Comparison of ENCODE assay signal across 22 mouse cellular contexts in genomic region chr11:68933885-68934507, GRCm38 (mm10). TPM values are rescaled to one million over a fixed set of nuclear protein-coding genes. Genes with fewer than 3 reads are reported as not detected.
DNase-seq lines count a peak whose midpoint lies in the region; ATAC-seq and TF ChIP-seq lines count a peak whose summit lies in the region.
"Had no signal": no experiment of that assay in that cellular context is flagged by ENCODE, and none has a peak within 500 bp of the region (broad histone marks: within the 10 kb centered on the region; RNA-seq: fewer than 3 reads in every experiment).

No protein-coding gene starts in this region.

- no peaks in the 10 kb centered on the region for H3K9me3 ChIP-seq in midbrain, embryonic 13.5 days
- no peaks in the 10 kb centered on the region for H3K9me3 ChIP-seq in midbrain, embryonic 10.5 days (replicated peaks)
- no peaks in the 10 kb centered on the region for H3K9me3 ChIP-seq in forebrain, embryonic 16.5 days (ENCODE audit: control insufficient read depth, low read length)
- H3K9me3 ChIP-seq in hindbrain, postnatal 0 days (ENCODE audit: low read length), result no peaks in the 10 kb centered on the region
- H3K9me3 ChIP-seq: embryonic facial prominence, embryonic 13.5 days; limb, embryonic 13.5 days; liver, embryonic 13.5 days; neural tube, embryonic 12.5 days had no signal

- no peak for TF ChIP-seq CTCF in hindbrain, postnatal 0 days (IDR thresholded peaks at IDR 0.05; ENCODE audit: low read depth)

- 75% methylated on average over 5 of the region's 5 CpGs for WGBS in midbrain, embryonic 13.5 days
- WGBS in midbrain, embryonic 10.5 days, result 77% methylated on average over 5 of the region's 5 CpGs
- WGBS in forebrain, embryonic 16.5 days, result 63% methylated on average over 5 of the region's 5 CpGs
- whole genome bisulfite sequencing in hindbrain, postnatal 0 days, result 55% methylated on average over 5 of the region's 5 CpGs

- H3K4me1 ChIP-seq in midbrain, embryonic 13.5 days (replicated peaks), result peaks cover 4% of the 10 kb centered on the region
- H3K4me1 ChIP-seq in midbrain, embryonic 10.5 days, result no peaks in the 10 kb centered on the region; the same call in 1 of the 2 replicates
- H3K4me1 ChIP-seq in forebrain, embryonic 16.5 days (replicated peaks; ENCODE audit: control insufficient read depth, insufficient read depth, low read length), result peaks cover 5% of the 10 kb centered on the region
- H3K4me1 ChIP-seq in hindbrain, postnatal 0 days (ENCODE audit: insufficient read depth, low read length), result no peaks in the 10 kb centered on the region
- H3K4me1 ChIP-seq: embryonic facial prominence, embryonic 13.5 days; limb, embryonic 13.5 days; neural tube, embryonic 12.5 days had no signal

- H3K4me3 ChIP-seq in midbrain, embryonic 13.5 days (replicated peaks), result no peak overlapping the region
- no peak overlapping the region for H3K4me3 ChIP-seq in midbrain, embryonic 10.5 days
- H3K4me3 ChIP-seq in forebrain, embryonic 16.5 days (replicated peaks; ENCODE audit: low read length), result no peak overlapping the region
- no peak overlapping the region for H3K4me3 ChIP-seq in hindbrain, postnatal 0 days (ENCODE audit: low read length)
- H3K4me3 ChIP-seq: embryonic facial prominence, embryonic 13.5 days; limb, embryonic 13.5 days; liver, embryonic 13.5 days; neural tube, embryonic 12.5 days had no signal

- no peaks in the 10 kb centered on the region for H3K36me3 ChIP-seq in midbrain, embryonic 13.5 days
- H3K36me3 ChIP-seq in midbrain, embryonic 10.5 days, result no peaks in the 10 kb centered on the region
- H3K36me3 ChIP-seq in forebrain, embryonic 16.5 days (ENCODE audit: control insufficient read depth, insufficient read depth), result no peaks in the 10 kb centered on the region
- no peaks in the 10 kb centered on the region for H3K36me3 ChIP-seq in hindbrain, postnatal 0 days (ENCODE audit: insufficient read depth, low read length)
- H3K36me3 ChIP-seq: embryonic facial prominence, embryonic 13.5 days; limb, embryonic 13.5 days; liver, embryonic 13.5 days; neural tube, embryonic 12.5 days had no signal

- H3K9ac ChIP-seq in midbrain, embryonic 13.5 days (replicated peaks), result no peak overlapping the region
- no peak overlapping the region for H3K9ac ChIP-seq in forebrain, embryonic 16.5 days (replicated peaks; ENCODE audit: low read depth, low read length)
- no peak overlapping the region for H3K9ac ChIP-seq in hindbrain, postnatal 0 days (replicated peaks; ENCODE audit: low read length)
- H3K9ac ChIP-seq: embryonic facial prominence, embryonic 13.5 days; limb, embryonic 13.5 days; liver, embryonic 13.5 days; lung, embryonic 14.5 days; neural tube, embryonic 12.5 days had no signal

- ATAC-seq in midbrain, embryonic 13.5 days, result peak; percentile 58; the same call in 1 of the 2 replicates
- peak; percentile 49; the same call in 1 of the 2 replicates for ATAC-seq in forebrain, embryonic 16.5 days
- peak; percentile 43; the same call in 1 of the 2 replicates for ATAC-seq in hindbrain, postnatal 0 days

- no peaks in the 10 kb centered on the region for H3K27me3 ChIP-seq in midbrain, embryonic 13.5 days
- H3K27me3 ChIP-seq in midbrain, embryonic 10.5 days (ENCODE audit: low read depth, poor library complexity, severe bottlenecking), result no peaks in the 10 kb centered on the region
- H3K27me3 ChIP-seq in forebrain, embryonic 16.5 days (replicated peaks; ENCODE audit: control insufficient read depth, insufficient read depth, low read length), result no peaks in the 10 kb centered on the region
- H3K27me3 ChIP-seq in hindbrain, postnatal 0 days (ENCODE audit: insufficient read depth, low read length), result no peaks in the 10 kb centered on the region
- H3K27me3 ChIP-seq: embryonic facial prominence, embryonic 13.5 days; limb, embryonic 13.5 days; neural tube, embryonic 12.5 days had no signal

- H3K4me2 ChIP-seq in midbrain, embryonic 13.5 days (replicated peaks), result no peak overlapping the region
- H3K4me2 ChIP-seq in forebrain, embryonic 16.5 days (ENCODE audit: low read length), result no peak overlapping the region
- H3K4me2 ChIP-seq in hindbrain, postnatal 0 days (ENCODE audit: low read depth, low read length), result no peak overlapping the region
- H3K4me2 ChIP-seq: embryonic facial prominence, embryonic 13.5 days; limb, embryonic 13.5 days; liver, embryonic 13.5 days; lung, embryonic 14.5 days; neural tube, embryonic 12.5 days had no signal

- peak overlapping the region; percentile 41; the same call in 1 of the 2 replicates for H3K27ac ChIP-seq in midbrain, embryonic 13.5 days
- H3K27ac ChIP-seq in midbrain, embryonic 10.5 days (replicated peaks), result no peak overlapping the region
- H3K27ac ChIP-seq in forebrain, embryonic 16.5 days (ENCODE audit: low read length), result peak overlapping the region; percentile 30; the same call in 1 of the 2 replicates
- H3K27ac ChIP-seq in hindbrain, postnatal 0 days, result no peak overlapping the region
- H3K27ac ChIP-seq: embryonic facial prominence, embryonic 13.5 days; kidney, postnatal 0 days; limb, embryonic 13.5 days; liver, embryonic 13.5 days; neural tube, embryonic 12.5 days; stomach, postnatal 0 days had no signal

- DNase-seq in midbrain, embryonic 10.5 days (ENCODE audit: low spot score), result no peak
- DNase-seq in hindbrain, postnatal 0 days (ENCODE audit: low spot score), result peak; percentile 36
- no peak for DNase-seq in frontal cortex, postnatal 10 days (ENCODE audit: low spot score in 2 of 2)
- DNase-seq in ovary, postnatal 14 days (ENCODE audit: low spot score), result no peak
- DNase-seq in urinary bladder, adult 2 months (ENCODE audit: low spot score), result no peak
- DNase-seq: adrenal gland, adult 2 months; cerebellum, adult 9-11 months; kidney, adult 18-20 months; liver, embryonic 13.5 days; lung, embryonic 14.5 days; right cerebral cortex, adult 18-20 months had no signal

RNA-seq across cellular contexts. Expression of gene Odf4, which starts 7.1 kb away (rescaled TPM):
- polyA plus RNA-seq in midbrain, embryonic 13.5 days (2015; fragmentation: Nextera tagmentation; extraction: Ambion mirVana), result 0.57 and 0.73 TPM in 2 replicates
- not detected in 2 replicates for polyA plus RNA-seq in midbrain, embryonic 10.5 days (2016; fragmentation: Nextera tagmentation; extraction: Ambion mirVana)
- polyA plus RNA-seq in forebrain, embryonic 16.5 days (2015; fragmentation: Nextera tagmentation; extraction: Ambion mirVana), result 0.35 TPM in 1 of 2 replicates, not detected in the other
- total RNA-seq in hindbrain, postnatal 0 days (2014; rRNA removed), result 1.3 TPM in 1 of 2 replicates, not detected in the other
- 0.58 and 0.88 TPM in 2 replicates for polyA plus RNA-seq in hindbrain, postnatal 0 days (2015; fragmentation: Nextera tagmentation; extraction: Ambion mirVana)
- not detected in 2 replicates for polyA plus RNA-seq in urinary bladder, adult 2 months (2012; rRNA removed)
- total RNA-seq: adrenal gland, adult 2 months; gastrocnemius, postnatal 4 days; layer of hippocampus, postnatal 25 days had no signal
- polyA plus RNA-seq: adrenal gland, adult 2 months; embryonic facial prominence, embryonic 13.5 days; heart, postnatal 0 days; limb, embryonic 13.5 days; liver, embryonic 13.5 days; lung, embryonic 14.5 days; neural tube, embryonic 12.5 days; stomach, postnatal 0 days; thymus, postnatal 0 days had no signal

RNA-seq across cellular contexts. Expression of gene Arhgef15, which starts 23.3 kb away (rescaled TPM):
- 12.1 and 13.6 TPM in 2 replicates for polyA plus RNA-seq in midbrain, embryonic 13.5 days (2015; fragmentation: Nextera tagmentation; extraction: Ambion mirVana)
- polyA plus RNA-seq in midbrain, embryonic 10.5 days (2016; fragmentation: Nextera tagmentation; extraction: Ambion mirVana), result 6.4 and 6.6 TPM in 2 replicates
- 8.2 and 12.8 TPM in 2 replicates for polyA plus RNA-seq in forebrain, embryonic 16.5 days (2015; fragmentation: Nextera tagmentation; extraction: Ambion mirVana)
- total RNA-seq in hindbrain, postnatal 0 days (2014; rRNA removed), result 21.2 and 45.2 TPM in 2 replicates
- 25.7 and 27.5 TPM in 2 replicates for polyA plus RNA-seq in hindbrain, postnatal 0 days (2015; fragmentation: Nextera tagmentation; extraction: Ambion mirVana)
- 7.9 and 10.6 TPM in 2 replicates for polyA plus RNA-seq in urinary bladder, adult 2 months (2012; rRNA removed)

RNA-seq across cellular contexts. Expression of gene Rpl26, which starts 32.6 kb away (rescaled TPM):
- polyA plus RNA-seq in midbrain, embryonic 13.5 days (2015; fragmentation: Nextera tagmentation; extraction: Ambion mirVana), result 718 and 727 TPM in 2 replicates
- 856 and 1,017 TPM in 2 replicates for polyA plus RNA-seq in midbrain, embryonic 10.5 days (2016; fragmentation: Nextera tagmentation; extraction: Ambion mirVana)
- polyA plus RNA-seq in forebrain, embryonic 16.5 days (2015; fragmentation: Nextera tagmentation; extraction: Ambion mirVana), result 554 and 607 TPM in 2 replicates
- 1,103 and 1,196 TPM in 2 replicates for total RNA-seq in hindbrain, postnatal 0 days (2014; rRNA removed)
- 608 and 621 TPM in 2 replicates for polyA plus RNA-seq in hindbrain, postnatal 0 days (2015; fragmentation: Nextera tagmentation; extraction: Ambion mirVana)
- polyA plus RNA-seq in urinary bladder, adult 2 months (2012; rRNA removed), result 3,701 and 3,960 TPM in 2 replicates

RNA-seq across cellular contexts. Expression of gene Slc25a35, which starts 33.9 kb away (rescaled TPM):
- 1.2 and 1.3 TPM in 2 replicates for polyA plus RNA-seq in midbrain, embryonic 13.5 days (2015; fragmentation: Nextera tagmentation; extraction: Ambion mirVana)
- 2.0 and 2.1 TPM in 2 replicates for polyA plus RNA-seq in midbrain, embryonic 10.5 days (2016; fragmentation: Nextera tagmentation; extraction: Ambion mirVana)
- polyA plus RNA-seq in forebrain, embryonic 16.5 days (2015; fragmentation: Nextera tagmentation; extraction: Ambion mirVana), result 0.86 and 1.0 TPM in 2 replicates
- total RNA-seq in hindbrain, postnatal 0 days (2014; rRNA removed), result 1.6 and 2.0 TPM in 2 replicates
- polyA plus RNA-seq in hindbrain, postnatal 0 days (2015; fragmentation: Nextera tagmentation; extraction: Ambion mirVana), result 2.3 TPM in 2 replicates
- polyA plus RNA-seq in urinary bladder, adult 2 months (2012; rRNA removed), result 27.3 and 32.4 TPM in 2 replicates

RNA-seq across cellular contexts. Expression of gene Rangrf, which starts 41.0 kb away (rescaled TPM):
- 30.4 and 31.6 TPM in 2 replicates for polyA plus RNA-seq in midbrain, embryonic 13.5 days (2015; fragmentation: Nextera tagmentation; extraction: Ambion mirVana)
- 68.4 and 84.6 TPM in 2 replicates for polyA plus RNA-seq in midbrain, embryonic 10.5 days (2016; fragmentation: Nextera tagmentation; extraction: Ambion mirVana)
- polyA plus RNA-seq in forebrain, embryonic 16.5 days (2015; fragmentation: Nextera tagmentation; extraction: Ambion mirVana), result 28.9 and 34.5 TPM in 2 replicates
- total RNA-seq in hindbrain, postnatal 0 days (2014; rRNA removed), result 40.4 and 51.6 TPM in 2 replicates
- 31.2 and 34.6 TPM in 2 replicates for polyA plus RNA-seq in hindbrain, postnatal 0 days (2015; fragmentation: Nextera tagmentation; extraction: Ambion mirVana)
- 31.8 and 39.0 TPM in 2 replicates for polyA plus RNA-seq in urinary bladder, adult 2 months (2012; rRNA removed)

Comparison
In these comparisons a context has a peak if more than half of its experiments do, and no peak if none do; other contexts are left out.
1. H3K27ac ChIP-seq: peak in midbrain, embryonic 13.5 days (single experiment) and forebrain, embryonic 16.5 days (single experiment); none in midbrain, embryonic 10.5 days (single experiment) and hindbrain, postnatal 0 days (single experiment).
2. Peak in every context shown above with its lines, with median percentiles within 50 percentile points of each other: ATAC-seq.